Mouse (Mus musculus): ENCODE data around the gene Hist2h2be. TPM values are rescaled to one million over a fixed set of nuclear protein-coding genes. Genes with fewer than 3 reads are reported as not detected.
A peak's percentile ranks its signal among the peaks of the same experiment; 100 is the strongest.
"Not testable (repeated sequence)": the region's sequence is repeated elsewhere in the genome, so short reads cannot be mapped to it uniquely, and the experiment has no call there.

Hist2h2be gene
- polyA plus RNA-seq, 1 experiment from 2014 or later, result 5.6 TPM

DNA sequence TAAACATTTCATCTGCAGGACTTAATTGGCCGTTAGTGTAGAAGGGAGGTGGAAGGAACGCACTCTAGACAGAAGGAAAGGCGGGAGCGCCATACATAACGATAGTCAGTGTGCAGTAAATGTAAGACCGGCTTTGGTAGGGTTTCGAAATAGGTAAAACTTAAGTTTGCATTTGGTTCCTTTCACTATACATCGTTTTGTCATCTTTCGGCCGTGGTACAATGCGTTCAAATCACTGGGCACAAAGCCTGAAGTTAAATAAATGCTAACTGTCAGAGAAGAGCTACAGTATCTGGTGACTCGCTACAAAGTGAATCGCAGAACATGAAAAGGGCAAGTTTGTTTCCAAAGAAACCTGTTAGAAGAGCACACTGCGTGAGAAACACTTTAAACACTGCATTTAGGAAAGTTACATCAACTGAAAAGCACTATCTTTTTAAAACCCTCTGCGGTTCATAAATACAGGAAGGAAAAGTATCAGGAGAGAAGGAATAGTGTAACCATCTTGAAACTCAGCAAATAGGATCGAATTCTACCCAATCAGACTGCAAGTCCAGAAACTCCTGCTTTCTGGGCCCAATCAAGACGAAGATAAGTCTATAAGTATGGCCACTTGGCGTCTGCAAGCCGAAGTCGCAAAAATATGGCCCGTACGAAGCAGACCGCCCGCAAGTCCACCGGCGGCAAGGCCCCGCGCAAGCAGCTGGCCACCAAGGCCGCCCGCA is 47.3 kb downstream of the Hist2h2be start, which contains the start of gene Hist2h3b:
Gene Hist2h3b (plus strand): TSS at position 604 of the 725 bp plus-strand sequence.
- in situ Hi-C loops (cut with MboI; ENCODE audit: low pct_unique_long_range_greater_than_20kb), result loop anchor here (5.0 to 10.0 kb wide), 2 partner anchors 46 to 203 kb away; partner anchors contain the start of genes Hist2h2ac and Hist2h2be
- H3K27me3 ChIP-seq, result no peaks in the 10 kb centered on the region
- DNase-seq (ENCODE audit: low read depth, low spot score), result peak; percentile 91
- POLR2A ChIA-PET, result interaction anchor here (0.9 to 3.6 kb wide), 6 partner anchors 10 to 48 kb away, joined by 3 to 35 read pairs (median 6); partner anchors contain the start of genes Bola1, Hist2h2aa1, Hist2h2ab and Hist2h2ac
- ATAC-seq, result peak; percentile 76
- CTCF ChIA-PET, result interaction anchor here (1.7 to 3.3 kb wide), 2 partner anchors 10 to 49 kb away, joined by 8 to 16 read pairs; partner anchors contain the start of genes Bola1 and Hist2h2ab
- no peak for TF ChIP-seq CTCF (IDR thresholded peaks at IDR 0.05)

DNA sequence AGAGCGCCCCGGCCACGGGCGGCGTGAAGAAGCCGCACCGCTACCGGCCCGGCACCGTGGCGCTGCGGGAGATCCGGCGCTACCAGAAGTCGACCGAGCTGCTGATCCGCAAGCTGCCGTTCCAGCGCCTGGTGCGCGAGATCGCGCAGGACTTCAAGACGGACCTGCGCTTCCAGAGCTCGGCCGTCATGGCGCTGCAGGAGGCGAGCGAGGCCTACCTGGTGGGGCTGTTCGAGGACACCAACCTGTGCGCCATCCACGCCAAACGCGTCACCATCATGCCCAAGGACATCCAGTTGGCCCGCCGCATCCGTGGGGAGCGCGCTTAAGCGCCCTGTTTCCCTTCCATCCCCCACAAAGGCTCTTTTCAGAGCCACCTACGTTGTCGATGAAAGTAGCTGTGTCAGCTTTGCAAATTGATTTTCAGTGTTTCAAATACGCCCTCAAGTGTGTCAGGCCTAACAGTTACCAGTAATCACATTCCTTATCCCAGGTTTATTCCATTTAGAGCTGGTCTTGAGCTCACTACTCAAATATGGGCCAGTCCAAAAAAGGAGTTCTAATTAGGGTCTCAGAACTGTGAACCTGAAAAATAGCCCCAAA is 48.0 kb downstream of the Hist2h2be start:
- POLR2A ChIA-PET, result interaction anchor here (0.6 to 3.6 kb wide), 9 partner anchors 9 to 48 kb away, joined by 3 to 35 read pairs (median 6); partner anchors contain the start of genes Bola1, Hist2h2aa1, Hist2h2ab and Hist2h2ac
- not testable (repeated sequence) for DNase-seq (ENCODE audit: low read depth, low spot score); H3K27me3 ChIP-seq
- CTCF ChIA-PET, result interaction anchor here (0.7 to 3.3 kb wide), 6 partner anchors 9 to 234 kb away, joined by 3 to 16 read pairs (median 6); partner anchors contain the start of genes Bola1 and Hist2h2ab
- in situ Hi-C loops (cut with MboI; ENCODE audit: low pct_unique_long_range_greater_than_20kb), result loop anchor here (5.0 to 10.0 kb wide), 2 partner anchors 47 to 204 kb away; partner anchors contain the start of genes Hist2h2ac and Hist2h2be
- peak; percentile 23 for ATAC-seq

DNA sequence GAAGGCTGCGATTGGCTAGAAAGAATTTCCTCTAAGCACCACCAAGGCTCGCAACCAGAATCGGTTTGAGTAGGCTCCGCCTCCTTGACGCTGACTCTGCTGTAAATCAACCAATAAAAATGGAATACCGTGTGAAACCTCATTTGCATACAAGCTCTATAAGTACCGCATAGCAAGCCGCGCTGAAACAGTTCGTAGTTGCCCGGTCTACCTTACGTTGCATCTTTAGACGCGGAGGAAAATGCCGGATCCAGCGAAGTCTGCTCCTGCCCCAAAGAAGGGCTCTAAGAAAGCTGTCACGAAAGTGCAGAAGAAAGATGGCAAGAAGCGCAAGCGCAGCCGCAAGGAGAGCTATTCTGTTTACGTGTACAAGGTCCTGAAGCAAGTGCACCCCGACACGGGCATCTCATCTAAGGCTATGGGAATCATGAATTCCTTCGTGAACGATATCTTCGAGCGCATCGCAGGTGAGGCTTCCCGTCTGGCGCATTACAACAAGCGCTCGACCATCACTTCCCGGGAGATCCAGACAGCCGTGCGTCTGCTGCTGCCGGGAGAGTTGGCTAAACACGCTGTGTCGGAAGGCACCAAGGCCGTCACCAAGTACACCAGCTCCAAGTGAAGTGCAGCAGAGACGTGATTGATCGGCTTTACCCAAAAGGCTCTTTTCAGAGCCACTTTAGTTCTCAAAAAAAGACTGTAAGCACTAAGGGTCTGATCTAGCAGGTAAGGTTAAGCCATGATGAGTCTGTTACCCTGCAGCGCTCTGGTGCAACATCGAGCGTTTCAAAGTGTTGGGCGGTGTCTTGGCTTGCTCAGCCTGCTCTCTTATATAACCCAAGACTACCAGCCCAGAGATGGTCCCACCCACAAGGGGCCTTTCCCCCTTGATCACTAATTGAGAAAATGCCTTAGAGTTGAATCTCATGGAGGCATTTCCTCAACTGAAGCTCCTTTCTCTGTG is 48.9 kb downstream of the Hist2h2be start, which contains the start of gene Hist2h2bb:
Gene Hist2h2bb (plus strand): TSS at position 242 of the 964 bp plus-strand sequence.
- TF ChIP-seq CTCF (IDR thresholded peaks at IDR 0.05), result no peak
- in situ Hi-C loops (cut with MboI; ENCODE audit: low pct_unique_long_range_greater_than_20kb), result loop anchor here (5.0 to 10.0 kb wide), 2 partner anchors 47 to 205 kb away; partner anchors contain the start of genes Hist2h2ac and Hist2h2be

More for the DNA sequence above, 48.9 kb downstream of the Hist2h2be start, which contains the start of gene Hist2h2bb:
- ChIA-PET POLR2A (interaction anchor here (0.6 to 3.6 kb wide), 10 partner anchors 8 to 403 kb away, joined by 3 to 35 read pairs (median 6); partner anchors contain the start of genes Bola1, Hist2h2aa1, Hist2h2ab and Hist2h2ac), CTCF (interaction anchor here (0.7 to 3.3 kb wide), 6 partner anchors 8 to 233 kb away, joined by 3 to 16 read pairs (median 6); partner anchors contain the start of genes Bola1 and Hist2h2ab)
- H3K27me3 ChIP-seq, result no peaks in the 10 kb centered on the region
- DNase-seq (ENCODE audit: low read depth, low spot score) (peak; percentile 100), ATAC-seq (peak; percentile 81)

Other genes with a start within 250 kb of the Hist2h2be start
- 118 TPM for gene Plekho1, start 225.1 kb upstream of the Hist2h2be start, polyA plus RNA-seq (2021)
- gene Vps45, start 162.7 kb upstream of the Hist2h2be start, polyA plus RNA-seq (2021), result 36.2 TPM
- 45.3 TPM for gene Otud7b, start 116.6 kb upstream of the Hist2h2be start, polyA plus RNA-seq (2021)
- gene Mtmr11, start 59.1 kb upstream of the Hist2h2be start, polyA plus RNA-seq (2021), result 104 TPM
- 119 TPM for gene Sf3b4, start 48.8 kb upstream of the Hist2h2be start, polyA plus RNA-seq (2021)
- 13.8 TPM for gene Sv2a, start 40.0 kb upstream of the Hist2h2be start, polyA plus RNA-seq (2021)
- gene Bola1, start 1.4 kb upstream of the Hist2h2be start, polyA plus RNA-seq (2021), result 55.3 TPM
- gene Hist2h2ab, start 1.3 kb upstream of the Hist2h2be start, polyA plus RNA-seq (2021), result 1.0 TPM
- 3.4 TPM for gene Hist2h2ac, start 239 bp upstream of the Hist2h2be start, polyA plus RNA-seq (2021)
- gene Hist2h3c2, start 18.0 kb downstream of the Hist2h2be start, polyA plus RNA-seq (2021), result 3.7 TPM
- 13.1 TPM for gene Hist2h2aa2, start 19.2 kb downstream of the Hist2h2be start, polyA plus RNA-seq (2021)
- gene Hist2h2aa1, start 24.4 kb downstream of the Hist2h2be start, polyA plus RNA-seq (2021), result 8.0 TPM
- not detected for gene Hist2h3c1, start 25.6 kb downstream of the Hist2h2be start, polyA plus RNA-seq (2021)
- gene Hist2h4, start 42.2 kb downstream of the Hist2h2be start, polyA plus RNA-seq (2021), result 0.72 TPM
- 0.83 TPM for gene Hist2h3b, start 47.5 kb downstream of the Hist2h2be start, polyA plus RNA-seq (2021)
- 8.0 TPM for gene Hist2h2bb, start 48.6 kb downstream of the Hist2h2be start, polyA plus RNA-seq (2021)
- 0.50 TPM for gene Fcgr1, start 72.8 kb downstream of the Hist2h2be start, polyA plus RNA-seq (2021)
- not detected for gene BC107364, start 231.2 kb downstream of the Hist2h2be start, polyA plus RNA-seq (2021)